Mouse (Mus musculus) testis, adult 2 months (tissue): ENCODE measurements at regions not wholly inside any gene's neighbourhood (a gene's known extent, or its start where the extent isn't known, plus 50 kb on each side); places are given as distances from the start of the nearest gene placed in this dataset.

Experiments used
- H3K27ac ChIP-seq: fragments of 200-500 bp; 2 replicates; pipeline ENCODE4 v1.5.1; 2012; ENCODE audit warnings: low read depth, low read length; ENCODE audit not compliant: control insufficient read depth, insufficient read depth
- H3K27me3 ChIP-seq: fragments of 200-500 bp; 2 replicates; pipeline ENCODE4 v1.6.1; 2012; ENCODE audit warnings: mild to moderate bottlenecking, low read length, moderate library complexity; ENCODE audit not compliant: control insufficient read depth, insufficient read depth
- H3K36me3 ChIP-seq: fragments of 200-500 bp; 2 replicates; pipeline ENCODE4 v1.6.1; 2012; ENCODE audit warnings: mild to moderate bottlenecking, low read length; ENCODE audit not compliant: control insufficient read depth, insufficient read depth
- H3K4me1 ChIP-seq: fragments of 200-500 bp; 2 replicates; pipeline ENCODE4 v1.6.1; 2012; ENCODE audit warnings: low read length; ENCODE audit not compliant: control insufficient read depth, insufficient read depth
- H3K4me3 ChIP-seq: fragments of 200-500 bp; 2 replicates; pipeline ENCODE4 v1.5.1; 2012; ENCODE audit warnings: low read depth, mild to moderate bottlenecking, low read length, moderate library complexity, mixed read lengths; ENCODE audit not compliant: control insufficient read depth
- CTCF ChIP-seq: fragments of 200-500 bp; IDR thresholded peaks from 2 replicates; pipeline ENCODE4 v1.5.1; 2012; ENCODE audit warnings: low read depth, mild to moderate bottlenecking, inconsistent platforms, low read length, moderate library complexity; ENCODE audit not compliant: control insufficient read depth, insufficient read depth, insufficient replicate concordance
- POLR2A ChIP-seq: fragments of 200-500 bp; IDR thresholded peaks from 2 replicates; pipeline ENCODE4 v1.6.1; 2012; ENCODE audit warnings: low read depth, mild to moderate bottlenecking, inconsistent platforms, low read length, moderate library complexity; ENCODE audit not compliant: control insufficient read depth

DNA sequence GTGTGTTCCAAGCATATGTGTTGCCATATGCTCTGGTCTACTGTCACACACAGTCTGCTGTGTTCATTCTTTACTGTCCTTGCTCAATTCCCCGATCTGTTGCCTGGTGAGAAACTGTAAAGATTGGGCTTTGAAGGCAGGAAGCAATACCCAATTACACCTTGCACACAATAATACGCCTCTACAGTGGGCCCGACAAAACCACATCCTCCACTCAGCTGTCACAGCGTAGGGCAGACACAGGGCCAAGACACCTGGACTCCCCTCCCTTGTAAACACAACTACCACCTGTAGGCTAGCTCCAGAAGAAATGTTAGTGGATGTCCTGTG is 163.0 kb upstream of the Lef1 start:
- H3K4me1 ChIP-seq: peaks cover 4% of the 10 kb centered on the region
- no peak overlapping the region for H3K4me3 ChIP-seq
- no peak overlapping the region for H3K27ac ChIP-seq
- no peaks in the 10 kb centered on the region for H3K36me3 ChIP-seq
- no peaks in the 10 kb centered on the region for H3K27me3 ChIP-seq
- TF ChIP-seq POLR2A: no peak

DNA sequence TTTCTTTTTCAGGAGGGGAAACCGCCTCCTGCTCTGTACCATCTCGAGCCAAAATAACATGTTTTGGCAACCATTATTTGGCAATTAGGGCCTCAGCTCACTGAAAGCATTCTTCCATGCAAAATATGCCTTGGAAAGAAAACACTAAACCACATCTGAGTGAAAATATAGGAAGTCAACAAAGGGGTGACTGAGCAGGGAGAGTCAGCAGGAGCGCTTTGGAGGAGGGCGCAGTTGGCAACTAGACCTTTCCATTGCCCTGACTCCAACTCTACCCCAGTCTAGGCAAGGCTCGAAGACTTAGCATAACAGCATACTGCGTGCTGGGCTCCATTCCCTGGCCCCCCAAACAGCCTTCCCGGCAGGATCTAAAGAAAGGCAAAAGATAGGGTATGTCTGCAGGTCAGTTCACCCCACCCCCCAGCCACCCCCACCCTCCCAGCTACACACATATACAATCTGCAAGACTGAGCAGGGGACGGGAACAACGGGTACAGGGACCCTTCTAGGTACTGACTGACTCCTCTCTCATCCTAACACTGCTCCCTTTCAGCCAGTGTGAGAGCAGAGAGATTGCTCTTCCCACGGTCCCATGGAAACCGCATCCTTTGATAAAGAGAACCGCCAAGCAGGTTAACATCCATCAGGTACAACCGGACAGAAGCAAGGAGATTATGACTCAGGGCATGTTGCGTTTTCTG is 163.5 kb upstream of the Lef1 start:
- TF ChIP-seq CTCF (no peak), POLR2A (no peak)
- H3K27ac ChIP-seq: no peak overlapping the region
- peaks cover 4% of the 10 kb centered on the region for H3K4me1 ChIP-seq
- H3K27me3 ChIP-seq: no peaks in the 10 kb centered on the region
- H3K4me3 ChIP-seq: no peak overlapping the region
- H3K36me3 ChIP-seq: no peaks in the 10 kb centered on the region

DNA sequence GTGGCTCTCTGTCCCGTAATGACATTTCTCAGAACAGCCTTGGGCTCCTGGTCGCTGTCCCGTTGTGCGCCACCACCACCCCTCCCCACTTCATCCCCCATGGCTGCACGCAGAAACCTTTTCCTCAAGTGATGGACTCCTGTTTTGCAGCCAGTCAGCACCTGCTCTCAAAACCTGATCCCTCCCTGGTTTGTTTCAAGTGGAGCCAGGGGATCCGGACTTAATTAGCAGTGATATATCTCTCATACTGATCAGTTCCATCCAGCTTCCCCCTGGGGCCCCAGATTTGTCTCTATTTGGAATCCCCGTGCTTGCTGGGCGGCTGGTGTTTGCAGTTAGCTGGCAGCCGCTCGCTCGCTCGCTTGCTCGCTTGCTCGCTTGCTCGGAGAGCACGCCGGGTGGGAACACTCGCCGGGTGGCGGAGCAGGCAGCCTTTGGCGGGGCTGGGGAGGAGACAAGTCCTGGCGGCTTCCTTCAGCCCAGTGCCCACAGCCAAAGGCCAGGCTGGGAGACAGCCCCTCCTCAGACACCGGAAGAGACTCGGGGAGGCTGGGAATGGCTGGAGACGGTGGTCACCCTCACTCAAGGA is 164.3 kb upstream of the Lef1 start:
- peaks cover 4% of the 10 kb centered on the region for H3K4me1 ChIP-seq
- no peaks in the 10 kb centered on the region for H3K36me3 ChIP-seq
- peak overlapping the region; percentile 51 for H3K4me3 ChIP-seq
- H3K27me3 ChIP-seq: no peaks in the 10 kb centered on the region
- H3K27ac ChIP-seq: no peak overlapping the region
- TF ChIP-seq CTCF (no peak), POLR2A (no peak)

DNA sequence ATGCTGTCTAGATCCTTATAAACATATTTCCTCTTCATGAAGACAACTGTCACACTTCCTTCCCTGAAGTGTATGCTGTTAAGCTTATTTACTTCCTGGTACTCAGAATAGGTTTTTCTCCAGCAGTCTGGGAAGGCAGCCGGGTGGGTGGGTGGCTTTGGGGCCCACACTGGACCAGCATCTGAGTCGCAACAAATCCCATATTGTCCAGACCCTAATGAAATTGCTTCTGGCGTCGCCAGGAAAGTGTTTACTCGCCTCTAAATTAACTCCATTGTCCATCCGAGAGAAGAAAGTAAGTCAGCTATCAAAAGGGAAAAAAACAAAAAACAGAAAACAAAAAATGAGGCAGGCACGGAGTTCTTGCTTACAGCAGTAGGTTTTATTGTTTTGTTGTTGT is 164.9 kb upstream of the Lef1 start:
- no peak overlapping the region for H3K27ac ChIP-seq
- H3K27me3 ChIP-seq: no peaks in the 10 kb centered on the region
- H3K4me1 ChIP-seq: peaks cover 4% of the 10 kb centered on the region
- no peaks in the 10 kb centered on the region for H3K36me3 ChIP-seq
- TF ChIP-seq POLR2A: no peak
- no peak for TF ChIP-seq CTCF
- no peak overlapping the region for H3K4me3 ChIP-seq

DNA sequence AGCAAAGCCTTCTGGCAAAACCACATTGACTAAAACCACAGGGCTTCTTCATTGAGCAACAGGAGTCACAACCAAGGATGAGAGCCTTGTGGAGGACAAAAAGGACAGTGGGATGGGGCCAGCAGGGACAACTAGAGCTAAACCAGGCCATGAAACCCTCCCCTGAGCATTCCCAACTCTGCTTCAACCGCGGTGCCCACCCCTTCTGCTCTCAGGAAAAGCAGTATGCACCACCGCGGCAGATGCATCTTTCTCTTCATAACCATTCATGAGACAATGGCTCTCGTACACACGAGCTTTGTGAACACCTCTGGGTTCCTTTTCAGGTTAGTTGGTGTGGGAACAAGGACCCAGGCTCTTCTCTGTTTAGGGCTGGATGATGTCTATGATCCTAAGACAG is 166.0 kb upstream of the Lef1 start:
- Histone ChIP-seq H3K4me3 (no peak overlapping the region), H3K4me1 (peaks cover 4% of the 10 kb centered on the region), H3K27ac (no peak overlapping the region), H3K36me3 (no peaks in the 10 kb centered on the region), H3K27me3 (no peaks in the 10 kb centered on the region)
- TF ChIP-seq POLR2A (no peak), CTCF (no peak)

DNA sequence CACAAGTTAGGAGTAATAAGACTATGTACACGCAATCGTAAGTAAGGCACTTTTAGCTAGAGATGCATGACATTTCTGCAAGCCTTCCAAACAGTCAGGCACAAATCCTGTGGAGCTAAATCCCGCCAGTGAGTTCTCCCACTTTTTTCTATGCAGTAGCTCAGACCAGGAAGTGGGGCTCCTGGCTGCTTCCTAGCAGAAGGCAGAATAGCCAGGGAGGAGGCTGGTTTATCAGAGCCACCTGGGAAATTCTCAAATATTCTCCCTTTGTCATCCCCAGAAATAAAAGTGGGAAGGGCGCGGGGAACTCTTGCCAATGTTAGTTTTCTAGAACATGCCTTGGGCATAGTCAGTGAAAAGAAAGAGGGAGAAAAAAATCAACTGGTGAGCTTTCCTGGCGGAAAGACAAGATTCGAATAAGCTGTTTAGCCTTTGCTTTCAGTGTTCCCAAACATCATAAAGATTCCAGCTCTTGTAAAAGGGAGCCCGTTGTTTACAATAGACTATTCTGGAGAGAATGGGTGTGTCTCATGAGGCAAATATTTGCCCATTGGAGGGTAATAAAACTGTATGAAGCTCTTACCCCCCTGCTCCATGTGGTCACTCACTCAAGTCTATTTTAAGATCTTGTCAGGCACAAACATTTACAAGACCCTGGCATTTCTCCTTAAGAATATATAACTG is 167.2 kb upstream of the Lef1 start:
- no peak overlapping the region for H3K27ac ChIP-seq
- TF ChIP-seq POLR2A: no peak
- peaks cover 4% of the 10 kb centered on the region for H3K4me1 ChIP-seq
- H3K4me3 ChIP-seq: no peak overlapping the region
- no peaks in the 10 kb centered on the region for H3K27me3 ChIP-seq
- H3K36me3 ChIP-seq: no peaks in the 10 kb centered on the region

DNA sequence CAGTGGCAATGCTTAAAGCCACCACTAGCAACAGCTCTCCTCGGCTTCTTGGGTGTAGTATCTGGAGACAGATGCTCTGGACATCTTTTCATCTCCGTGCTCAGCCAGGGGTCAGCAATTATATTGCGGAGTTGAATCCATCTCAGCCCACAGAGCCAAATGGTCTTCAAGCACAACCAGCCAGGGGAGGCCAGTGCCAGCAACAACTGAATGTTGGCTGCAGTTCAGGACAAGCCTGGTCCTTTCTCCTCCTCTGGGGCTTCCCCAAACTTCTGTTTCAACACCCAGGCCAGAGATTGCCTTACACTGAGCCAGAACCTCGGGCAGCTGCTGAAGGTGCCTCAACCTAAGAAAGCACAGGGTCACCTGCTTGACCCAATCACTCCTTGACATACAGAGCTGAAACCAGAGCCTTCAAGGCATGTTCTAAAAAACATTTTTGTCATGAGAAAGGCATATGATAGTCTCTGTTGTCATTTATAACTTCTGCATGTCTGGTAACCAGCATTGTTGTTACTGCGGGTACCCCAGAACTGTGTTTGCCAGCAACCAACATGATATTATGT is 169.9 kb upstream of the Lef1 start:
- no peaks in the 10 kb centered on the region for H3K36me3 ChIP-seq
- H3K27me3 ChIP-seq: no peaks in the 10 kb centered on the region
- no peak overlapping the region for H3K27ac ChIP-seq
- TF ChIP-seq POLR2A (no peak), CTCF (no peak)
- no peaks in the 10 kb centered on the region for H3K4me1 ChIP-seq
- no peak overlapping the region for H3K4me3 ChIP-seq
